Mouse (Mus musculus) hindbrain, embryonic 13.5 days (tissue): ENCODE results near the gene BC004004. TPM values are rescaled to one million over a fixed set of nuclear protein-coding genes. Genes with fewer than 3 reads are reported as not detected.
A peak's percentile ranks its signal among the peaks of the same experiment; 100 is the strongest.
"Not testable (repeated sequence)": the region's sequence is repeated elsewhere in the genome, so short reads cannot be mapped to it uniquely, and the experiment has no call there.

Experiments
- ATAC-seq: fragments of 200-750 bp; cut with Nextera tagmentation; 2 replicates; pipeline ENCODE4 v1.8.0; 2017; ENCODE audit warnings: moderate TSS enrichment; ENCODE audit not compliant: low FRiP score
- H3K27ac ChIP-seq: fragments of 300-500 bp; sonication (generic); 2 replicates; pipeline ENCODE4 v1.5.1; 2015; ENCODE audit warnings: inconsistent platforms, mild to moderate bottlenecking, moderate library complexity
- H3K27me3 ChIP-seq: fragments of 300-500 bp; sonication (generic); 2 replicates; pipeline ENCODE4 v1.6.1; 2015; ENCODE audit warnings: mild to moderate bottlenecking, inconsistent platforms
- H3K36me3 ChIP-seq: fragments of 300-500 bp; sonication (generic); 2 replicates; pipeline ENCODE4 v1.6.1; 2015; ENCODE audit warnings: mild to moderate bottlenecking, inconsistent platforms
- H3K4me1 ChIP-seq: fragments of 300-500 bp; sonication (generic); replicated peaks from 2 replicates; pipeline ENCODE4 v1.6.1; 2015; ENCODE audit warnings: inconsistent platforms
- H3K4me2 ChIP-seq: fragments of 300-500 bp; sonication (generic); 2 replicates; pipeline ENCODE4 v1.6.1; 2015; ENCODE audit warnings: inconsistent platforms, mild to moderate bottlenecking, moderate library complexity
- H3K4me3 ChIP-seq: fragments of 300-500 bp; sonication (generic); 2 replicates; pipeline ENCODE4 v1.5.1; 2015; ENCODE audit warnings: mild to moderate bottlenecking, inconsistent platforms
- H3K9ac ChIP-seq: fragments of 300-500 bp; sonication (generic); 2 replicates; pipeline ENCODE4 v1.6.1; 2015; ENCODE audit warnings: mild to moderate bottlenecking, inconsistent platforms
- H3K9me3 ChIP-seq: fragments of 300-500 bp; sonication (generic); 2 replicates; pipeline ENCODE4 v1.6.1; 2016; ENCODE audit warnings: inconsistent platforms
- WGBS: fragments of 180-500 bp; shearing (Covaris S2); methylation state at CpG from one replicate; pipeline ENCODE4 v1.1.7; 2015; 5-methylcytosine and 5-hydroxymethylcytosine counted together
- polyA plus RNA-seq: library from polyadenylated mRNA; unstranded; fragments of >200 nt; fragmentation: Nextera tagmentation; extraction: Ambion mirVana; gene quantifications from 2 replicates; pipeline ENCODE4 v1.2.1, GENCODE M21; 2015

The BC004004 gene
- polyA plus RNA-seq, 1 experiment from 2014 or later = 111 TPM

DNA sequence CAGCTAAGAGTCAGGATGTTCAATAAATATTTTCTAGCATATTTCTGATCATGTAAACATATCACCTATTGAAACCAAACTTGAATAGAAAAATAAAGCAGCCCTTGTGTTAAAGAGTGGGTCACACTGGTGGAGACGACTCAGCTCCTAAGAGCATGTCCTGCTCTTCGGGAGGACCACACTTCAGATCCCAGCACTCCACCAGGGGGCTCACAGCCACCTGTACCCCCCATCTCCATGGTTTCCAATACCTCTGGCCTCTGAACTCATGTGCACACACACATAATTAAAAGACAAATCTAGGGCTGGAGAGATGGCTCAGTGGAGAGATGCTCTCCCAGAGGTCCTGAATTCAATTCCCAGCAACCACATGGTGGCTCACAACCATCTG is 6.3 kb upstream of the BC004004 start:
- ATAC-seq = no peak
- Histone ChIP-seq H3K4me3 (no peak overlapping the region), H3K9me3 (no peaks in the 10 kb centered on the region), H3K36me3 (peaks cover 28% of the 10 kb centered on the region), H3K27ac (no peak overlapping the region), H3K4me1 (peaks cover 44% of the 10 kb centered on the region), H3K27me3 (no peaks in the 10 kb centered on the region), H3K9ac (peak overlapping the region; percentile 63), H3K4me2 (peak overlapping the region; percentile 72; the same call in 1 of the 2 replicates)
- 58% methylated on average over 2 of the region's 2 CpGs for WGBS

DNA sequence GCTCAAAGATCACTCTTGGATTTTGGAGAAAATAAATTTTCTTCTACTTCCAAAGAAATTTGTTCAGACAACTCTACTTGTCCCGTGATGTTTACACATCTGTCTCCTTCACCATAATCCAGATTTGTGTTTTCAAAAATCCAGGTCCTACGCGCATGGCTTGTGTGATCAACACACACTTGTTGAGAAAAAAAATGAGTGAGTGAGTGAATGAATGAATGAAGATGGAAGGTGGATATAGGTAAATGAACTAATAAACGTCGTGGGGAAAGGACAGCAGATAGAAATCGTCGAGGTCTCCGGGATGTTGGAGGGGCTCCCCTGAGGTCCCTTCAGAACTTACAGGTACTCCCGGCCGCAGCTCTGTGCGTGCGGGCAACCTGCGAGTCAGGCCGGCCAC is 5.2 kb upstream of the BC004004 start:
- peak overlapping the region; percentile 95 for H3K27ac ChIP-seq
- ATAC-seq = no peak; the same call in 1 of the 2 replicates
- under 1% methylated on average over 14 of the region's 14 CpGs for WGBS

DNA sequence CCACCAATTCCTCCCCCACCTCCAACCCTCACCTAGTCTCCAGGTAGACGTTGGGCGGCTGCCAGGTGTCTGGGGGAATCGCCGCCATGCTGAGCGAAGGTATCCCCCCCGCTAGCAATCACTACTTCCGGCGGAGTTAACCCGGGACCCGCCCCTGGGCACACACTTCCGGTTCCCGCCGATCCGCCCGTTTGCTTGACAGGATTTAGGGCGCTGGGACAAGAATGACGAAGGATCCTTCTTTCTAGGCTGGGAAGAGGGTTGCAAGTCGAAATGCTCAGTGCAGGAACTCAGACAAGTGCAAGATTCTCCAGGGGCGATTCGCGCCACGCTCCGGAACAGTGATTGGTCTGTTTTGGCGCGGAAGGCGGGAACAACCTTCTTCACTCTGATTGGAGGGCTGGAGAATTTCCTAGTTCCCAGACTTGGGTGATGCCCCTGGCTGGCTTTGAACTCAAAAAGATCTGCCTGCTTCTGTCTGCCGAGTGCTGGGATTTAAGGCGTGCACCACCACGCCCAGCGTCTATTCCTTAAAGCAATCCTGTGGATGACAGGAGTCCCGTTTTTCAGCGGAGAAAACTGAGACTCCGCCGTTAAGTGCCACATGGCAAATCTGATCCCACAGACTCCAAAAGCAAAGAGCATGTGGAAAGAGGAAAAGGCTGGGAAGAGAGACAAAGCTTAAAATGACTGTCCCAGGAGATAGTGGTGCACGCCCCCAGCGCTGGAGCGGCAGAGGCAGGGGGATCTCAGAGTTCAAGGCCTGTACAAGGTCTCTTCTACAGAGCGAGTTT is 4.6 kb upstream of the BC004004 start, which contains the start of gene Ppil1:
Ppil1 (minus strand) TSS at position 347 of the 794 bp plus-strand sequence.
- ATAC-seq = peak; percentile 70
- WGBS = 8% methylated on average over 38 of the region's 38 CpGs
- H3K9me3 ChIP-seq = no peaks in the 10 kb centered on the region
- H3K27me3 ChIP-seq = no peaks in the 10 kb centered on the region
- H3K4me3 ChIP-seq = peak within 1 kb of the TSS; percentile 74
- H3K36me3 ChIP-seq = peaks cover 14% of the 10 kb centered on the region
- H3K9ac ChIP-seq = peak within 1 kb of the TSS; percentile 79
- peaks cover 51% of the 10 kb centered on the region for H3K4me1 ChIP-seq
- peak within 1 kb of the TSS; percentile 95 for H3K27ac ChIP-seq
- peak within 1 kb of the TSS; percentile 72 for H3K4me2 ChIP-seq

More for the DNA sequence above, 5.2 kb upstream of the BC004004 start:
- peak overlapping the region; percentile 74 for H3K4me3 ChIP-seq
- H3K27me3 ChIP-seq = no peaks in the 10 kb centered on the region
- H3K9me3 ChIP-seq = no peaks in the 10 kb centered on the region
- peak overlapping the region; percentile 72 for H3K4me2 ChIP-seq
- H3K9ac ChIP-seq = peak overlapping the region; percentile 79
- H3K36me3 ChIP-seq = peaks cover 17% of the 10 kb centered on the region
- peaks cover 51% of the 10 kb centered on the region for H3K4me1 ChIP-seq

DNA sequence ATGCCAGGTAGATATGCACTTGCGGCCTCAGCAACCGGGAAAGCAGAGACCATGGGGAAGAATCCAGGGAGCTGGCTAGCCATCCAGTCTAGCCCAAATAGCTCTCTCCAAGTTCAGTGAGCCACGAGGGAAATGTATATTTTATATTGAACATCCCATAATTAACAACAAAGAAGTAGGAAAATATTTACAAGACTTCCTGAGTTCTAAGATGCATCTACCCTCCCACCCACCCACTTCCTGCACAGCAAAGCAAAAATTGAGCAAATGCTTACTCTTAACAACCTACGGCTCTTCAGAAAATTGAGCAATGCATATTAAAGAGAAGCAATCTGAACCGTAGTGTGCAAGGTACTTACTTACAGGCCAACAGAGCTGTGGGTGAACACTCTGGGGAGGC is 3.8 kb upstream of the BC004004 start:
- Histone ChIP-seq H3K27ac (peak overlapping the region; percentile 95), H3K4me3 (peak overlapping the region; percentile 74; the same call in 1 of the 2 replicates), H3K4me2 (peak overlapping the region; percentile 72), H3K9ac (peak overlapping the region; percentile 79), H3K4me1 (peaks cover 52% of the 10 kb centered on the region), H3K27me3 (no peaks in the 10 kb centered on the region), H3K36me3 (peaks cover 14% of the 10 kb centered on the region), H3K9me3 (no peaks in the 10 kb centered on the region)
- WGBS = 88% methylated on average over 5 of the region's 5 CpGs
- ATAC-seq = no peak

DNA sequence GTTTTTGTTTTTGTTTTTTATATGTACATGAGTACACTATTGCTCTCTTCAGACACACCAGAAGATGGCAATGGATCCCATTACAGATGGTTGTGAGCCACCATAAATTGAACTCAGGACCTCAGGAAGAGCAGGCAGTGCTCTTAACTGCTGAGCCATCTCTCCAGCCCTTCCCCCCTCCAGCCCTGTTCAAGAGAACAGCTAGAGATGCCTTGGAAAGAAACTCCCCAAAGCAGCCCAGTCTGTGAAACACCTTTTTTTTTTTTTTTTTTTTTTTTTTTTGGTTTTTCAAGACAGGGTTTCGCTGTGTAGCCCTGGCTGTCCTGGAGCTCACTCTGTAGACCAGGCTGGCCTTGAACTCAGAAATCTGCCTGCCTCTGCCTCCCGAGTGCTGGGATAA is 1.5 kb upstream of the BC004004 start:
- H3K36me3 ChIP-seq, H3K4me2 ChIP-seq, H3K27ac ChIP-seq, H3K9me3 ChIP-seq, H3K9ac ChIP-seq, ATAC-seq, H3K27me3 ChIP-seq, H3K4me3 ChIP-seq: not testable (repeated sequence)
- peaks cover 47% of the 10 kb centered on the region for H3K4me1 ChIP-seq
- 92% methylated on average over 2 of the region's 2 CpGs for WGBS

DNA sequence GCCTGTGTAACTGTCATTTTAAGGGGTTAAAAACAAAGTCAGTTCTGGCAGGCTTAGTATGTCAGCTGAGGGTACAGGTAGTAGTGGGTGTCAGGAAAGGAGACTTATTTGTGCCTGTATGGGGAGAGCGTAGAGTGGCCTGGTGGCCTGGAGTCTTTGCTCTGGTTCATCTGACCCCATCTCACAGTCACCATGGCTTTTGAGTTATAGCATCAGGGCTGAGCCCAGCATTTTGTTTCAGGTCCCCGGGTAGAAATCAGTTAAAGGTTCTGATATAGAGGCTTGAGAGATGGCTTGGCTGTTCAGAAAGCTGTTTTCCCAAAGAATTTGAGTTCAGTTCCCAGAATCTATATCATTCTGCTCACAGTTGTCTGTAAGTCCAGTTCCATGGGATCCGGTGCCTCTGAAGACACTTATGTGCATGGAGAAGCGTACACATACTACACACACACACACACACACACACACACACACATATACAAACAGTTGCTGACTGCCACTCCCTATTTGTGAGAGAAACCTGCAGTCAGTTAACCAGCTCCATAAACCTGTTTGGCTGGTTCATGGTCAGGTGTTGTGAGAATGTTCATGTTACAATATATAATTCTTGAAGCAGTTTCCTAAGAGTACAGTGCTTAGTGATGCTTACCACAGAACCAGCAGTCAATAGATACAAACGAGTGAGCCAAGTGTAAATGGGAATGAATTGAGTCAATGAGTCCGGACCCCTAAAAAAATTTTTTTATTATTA is 482 bp upstream of the BC004004 start:
- H3K36me3 ChIP-seq = no peaks in the 10 kb centered on the region
- H3K9me3 ChIP-seq = no peaks in the 10 kb centered on the region
- H3K27me3 ChIP-seq = no peaks in the 10 kb centered on the region
- peak overlapping the region; percentile 92; the same call in 1 of the 2 replicates for H3K27ac ChIP-seq
- peak overlapping the region; percentile 88 for H3K4me3 ChIP-seq
- ATAC-seq = peak; percentile 36
- peaks cover 37% of the 10 kb centered on the region for H3K4me1 ChIP-seq
- H3K4me2 ChIP-seq = peak overlapping the region; percentile 72
- H3K9ac ChIP-seq = peak overlapping the region; percentile 98
- 67% methylated on average over 6 of the region's 6 CpGs for WGBS

DNA sequence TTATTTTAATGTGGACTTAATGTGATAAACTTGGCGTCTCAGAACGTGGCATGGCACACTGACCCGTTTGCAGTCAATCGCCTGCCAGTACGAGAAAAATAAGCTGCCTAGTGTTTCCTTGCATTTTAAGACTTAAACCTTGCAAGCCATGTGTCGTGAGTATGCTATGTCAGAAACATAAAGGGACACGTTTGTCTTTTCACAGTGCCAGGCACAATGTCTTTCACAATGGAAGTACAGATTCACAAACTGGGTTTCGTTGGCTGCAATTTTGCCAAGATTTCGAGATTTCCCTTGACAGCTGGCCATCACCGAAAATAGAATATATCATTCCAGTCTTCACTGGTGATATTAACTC is 740 bp downstream of the BC004004 start:
- WGBS = 21% methylated on average over 10 of the region's 10 CpGs
- Histone ChIP-seq H3K9me3 (no peaks in the 10 kb centered on the region), H3K27ac (peak overlapping the region; percentile 92), H3K9ac (peak overlapping the region; percentile 98), H3K4me3 (peak overlapping the region; percentile 88), H3K4me1 (peaks cover 36% of the 10 kb centered on the region), H3K4me2 (peak overlapping the region; percentile 72), H3K36me3 (no peaks in the 10 kb centered on the region), H3K27me3 (no peaks in the 10 kb centered on the region)
- ATAC-seq = no peak

DNA sequence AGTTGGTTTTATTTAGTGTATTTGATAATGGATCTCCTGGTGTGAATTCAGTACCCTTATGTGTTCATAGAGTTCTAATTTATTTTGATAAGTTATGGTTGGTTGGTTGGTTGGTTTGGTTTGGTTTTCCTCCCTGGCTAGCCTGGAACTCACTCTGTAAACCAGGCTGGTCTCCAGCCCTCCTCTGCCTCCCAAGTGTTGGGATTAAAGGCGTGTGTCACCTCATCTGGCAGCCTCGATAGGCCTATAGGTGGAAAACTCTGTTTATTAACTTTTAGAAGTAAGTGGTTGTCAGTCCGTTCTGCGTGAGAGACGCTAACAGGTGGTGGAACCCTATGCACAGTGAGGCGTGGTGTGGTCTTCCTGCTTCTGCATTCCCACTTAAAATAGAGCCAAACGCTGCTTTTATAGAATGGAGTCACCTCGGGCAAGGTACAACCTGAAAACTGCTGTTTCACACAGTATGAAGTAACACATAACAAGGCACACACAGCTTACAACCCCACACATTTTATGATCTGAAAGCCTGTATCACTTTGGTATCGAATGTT is 1.6 kb downstream of the BC004004 start:
- WGBS = 95% methylated on average over 9 of the region's 9 CpGs
- no peak for ATAC-seq
- no peak overlapping the region for H3K27ac ChIP-seq
- peak overlapping the region; percentile 98; the same call in 1 of the 2 replicates for H3K9ac ChIP-seq
- no peak overlapping the region for H3K4me3 ChIP-seq
- H3K27me3 ChIP-seq = no peaks in the 10 kb centered on the region
- H3K9me3 ChIP-seq = no peaks in the 10 kb centered on the region
- H3K36me3 ChIP-seq = no peaks in the 10 kb centered on the region
- H3K4me2 ChIP-seq = peak overlapping the region; percentile 72
- H3K4me1 ChIP-seq = peaks cover 31% of the 10 kb centered on the region

DNA sequence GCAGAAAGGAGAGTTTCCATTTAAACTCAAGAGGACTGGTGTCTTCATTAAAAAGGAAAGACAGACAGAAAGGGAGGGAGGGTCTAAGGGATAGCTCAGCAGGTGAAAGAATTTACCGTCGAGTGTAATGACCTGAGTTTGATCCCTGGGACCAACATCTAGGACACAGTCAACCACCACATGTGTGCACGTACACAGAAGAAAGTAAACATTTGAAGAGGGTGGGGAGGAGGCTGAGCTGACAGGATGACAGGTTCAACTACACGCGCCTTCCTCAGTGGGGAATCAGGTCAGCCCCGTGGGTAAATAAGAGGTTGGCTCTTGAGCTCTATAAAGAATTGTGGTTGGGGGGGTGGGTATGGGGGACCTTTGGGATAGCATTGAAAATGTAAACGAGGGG is 4.6 kb downstream of the BC004004 start:
- no peak for ATAC-seq
- Histone ChIP-seq H3K4me3 (no peak overlapping the region), H3K4me1 (peaks cover 27% of the 10 kb centered on the region)

DNA sequence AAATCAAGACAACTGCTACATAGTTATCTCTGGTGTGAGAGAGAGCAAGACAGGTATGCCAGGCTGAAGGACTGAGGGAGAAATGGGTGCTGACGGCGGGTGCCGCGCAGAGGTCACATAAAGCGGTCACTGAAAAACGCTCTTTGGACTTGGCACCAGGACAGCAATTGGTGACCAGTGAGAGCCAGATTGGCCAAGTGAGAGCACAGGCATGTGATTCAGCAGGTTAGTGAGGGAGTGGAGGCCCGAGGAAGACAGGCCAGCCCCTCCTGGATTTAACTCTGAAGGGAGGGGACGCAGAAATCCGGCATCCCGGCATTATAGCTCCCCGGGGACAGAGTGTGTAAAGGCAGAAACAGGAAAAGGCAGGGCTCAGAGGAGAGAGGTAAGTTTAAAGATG is 5.3 kb downstream of the BC004004 start:
- Histone ChIP-seq H3K9me3 (no peaks in the 10 kb centered on the region), H3K4me2 (no peak overlapping the region), H3K9ac (no peak overlapping the region), H3K4me1 (peaks cover 24% of the 10 kb centered on the region), H3K27me3 (no peaks in the 10 kb centered on the region), H3K27ac (no peak overlapping the region), H3K4me3 (no peak overlapping the region), H3K36me3 (peaks cover 10% of the 10 kb centered on the region; the same call in 1 of the 2 replicates)
- 84% methylated on average over 11 of the region's 11 CpGs for WGBS
- no peak for ATAC-seq

More for the DNA sequence above, 4.6 kb downstream of the BC004004 start:
- H3K9me3 ChIP-seq = no peaks in the 10 kb centered on the region
- no peaks in the 10 kb centered on the region for H3K27me3 ChIP-seq
- H3K4me2 ChIP-seq = no peak overlapping the region
- H3K27ac ChIP-seq = no peak overlapping the region
- WGBS = 86% methylated on average over 7 of the region's 7 CpGs
- H3K36me3 ChIP-seq = peaks cover 3% of the 10 kb centered on the region; the same call in 1 of the 2 replicates
- no peak overlapping the region for H3K9ac ChIP-seq

DNA sequence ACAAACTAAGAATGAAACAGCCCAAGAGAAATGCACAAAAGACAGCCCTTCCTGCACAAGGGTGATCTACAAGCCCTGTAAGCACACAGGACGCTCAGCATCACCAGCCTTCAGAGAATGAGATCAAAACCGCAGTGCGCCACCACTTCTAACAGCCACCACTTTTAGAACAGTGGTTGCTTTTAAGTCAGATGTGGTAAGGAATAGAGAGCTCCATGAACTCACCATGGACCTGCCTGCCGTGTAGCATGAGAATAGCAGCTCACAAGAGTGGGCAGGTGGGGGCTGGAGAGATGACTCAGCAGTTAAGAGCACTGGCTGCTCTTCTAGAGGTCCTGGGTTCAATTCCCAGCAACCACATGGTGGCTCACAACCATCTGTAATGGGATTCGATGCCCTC is 11.8 kb downstream of the BC004004 start:
- Histone ChIP-seq H3K27ac (no peak overlapping the region), H3K4me3 (no peak overlapping the region), H3K9me3 (no peaks in the 10 kb centered on the region), H3K9ac (no peak overlapping the region), H3K4me1 (peaks cover 13% of the 10 kb centered on the region), H3K36me3 (peaks cover 44% of the 10 kb centered on the region), H3K4me2 (no peak overlapping the region), H3K27me3 (no peaks in the 10 kb centered on the region)
- no peak for ATAC-seq
- 93% methylated on average over 5 of the region's 5 CpGs for WGBS

DNA sequence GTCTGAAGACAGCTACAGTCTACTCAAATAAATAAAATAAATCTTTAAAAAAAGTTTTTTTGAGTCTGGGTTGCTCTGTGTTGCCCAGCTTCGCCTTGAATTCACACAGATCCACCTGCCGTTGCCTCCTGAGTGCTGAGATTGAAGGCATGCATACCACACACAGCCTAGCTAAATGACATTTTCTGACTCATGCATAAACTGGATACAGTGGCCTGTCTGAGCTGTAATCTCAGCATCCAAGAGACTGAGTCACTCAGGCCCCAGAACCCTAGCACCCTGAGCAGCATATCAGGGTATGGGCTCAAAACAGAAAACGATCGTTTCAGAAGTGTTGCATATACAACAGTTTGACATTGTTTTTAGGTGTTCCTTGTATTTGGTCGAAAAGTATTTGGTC is 13.0 kb downstream of the BC004004 start:
- Histone ChIP-seq H3K4me1 (peaks cover 13% of the 10 kb centered on the region), H3K9me3 (no peaks in the 10 kb centered on the region), H3K9ac (no peak overlapping the region), H3K27me3 (no peaks in the 10 kb centered on the region), H3K4me2 (no peak overlapping the region), H3K4me3 (no peak overlapping the region), H3K36me3 (peaks cover 53% of the 10 kb centered on the region), H3K27ac (no peak overlapping the region)
- ATAC-seq = no peak
- 87% methylated on average over 5 of the region's 5 CpGs for WGBS
